Mouse (Mus musculus) liver, adult 2 months (tissue): ENCODE results near the gene Hook2. TPM values are rescaled to one million over a fixed set of nuclear protein-coding genes. Genes with fewer than 3 reads are reported as not detected.

Source experiments
- DNase-seq: peaks from one replicate; pipeline ENCODE4 v3.0.0-alpha.2; 2011; ENCODE audit warnings: low read depth, low spot score; ENCODE audit errors: extremely low read depth
- H3K27ac ChIP-seq: fragments of 200-500 bp; replicated peaks from 2 replicates; pipeline ENCODE4 v1.5.1; 2012; ENCODE audit warnings: low read depth, mild to moderate bottlenecking, control low read depth, inconsistent platforms, low read length; ENCODE audit not compliant: insufficient read depth
- H3K27me3 ChIP-seq: fragments of 200-500 bp; 2 replicates; pipeline ENCODE4 v1.6.1; 2012; ENCODE audit warnings: mild to moderate bottlenecking, moderate library complexity, low read length, inconsistent platforms; ENCODE audit not compliant: control insufficient read depth, insufficient read depth
- H3K36me3 ChIP-seq: fragments of 200-500 bp; 2 replicates; pipeline ENCODE4 v1.6.1; 2012; ENCODE audit warnings: low read length, inconsistent platforms; ENCODE audit not compliant: control insufficient read depth, insufficient read depth
- H3K4me1 ChIP-seq: fragments of 200-500 bp; 2 replicates; pipeline ENCODE4 v1.6.1; 2011; ENCODE audit warnings: low read length; ENCODE audit not compliant: control insufficient read depth, insufficient read depth
- H3K4me3 ChIP-seq: fragments of 200-500 bp; 2 replicates; pipeline ENCODE4 v1.5.1; 2011; ENCODE audit warnings: low read depth, mild to moderate bottlenecking, control low read depth, low read length, moderate library complexity; ENCODE audit not compliant: insufficient read depth
- H3K79me2 ChIP-seq: fragments of 200-500 bp; 2 replicates; pipeline ENCODE4 v1.6.1; 2012; ENCODE audit warnings: inconsistent platforms, mild to moderate bottlenecking, low read length, moderate library complexity; ENCODE audit not compliant: control insufficient read depth, insufficient read depth
- H3K9ac ChIP-seq: fragments of 200-500 bp; 2 replicates; pipeline ENCODE4 v1.6.1; 2012; ENCODE audit warnings: low read depth, mild to moderate bottlenecking, control low read depth, inconsistent platforms, low read length
- CTCF ChIP-seq: fragments of 200-500 bp; IDR thresholded peaks from 2 replicates; pipeline ENCODE4 v1.5.1; 2011; ENCODE audit warnings: low read depth, low read length, control low read depth
- POLR2A ChIP-seq: fragments of 200-500 bp; IDR thresholded peaks from 2 replicates; pipeline ENCODE4 v1.6.1; 2011; ENCODE audit warnings: low read length, control low read depth; ENCODE audit not compliant: insufficient read depth; ENCODE audit errors: extremely low read depth
- WGBS: fragments of 180-500 bp; shearing (Covaris S2); methylation state at CpG from one replicate; pipeline ENCODE4 v1.1.7; 2018; 5-methylcytosine and 5-hydroxymethylcytosine counted together
- polyA plus RNA-seq: library from polyadenylated mRNA; depleted of rRNA; stranded (reverse); fragments of >200 nt; gene quantifications from 2 replicates; pipeline ENCODE4 v1.2.3, GENCODE M21; 2012
- total RNA-seq: library from RNA; depleted of rRNA; stranded (reverse); fragments of >200 nt; gene quantifications from 2 replicates; pipeline ENCODE4 v1.2.3, GENCODE M21; 2014

Hook2 gene
- total and polyA plus RNA-seq, 2 experiments = 12.4 to 12.5 TPM

GRCm38 (mm10) chr8:84978248-84978940 lies 12.0 kb upstream of the Hook2 start, which contains the start of gene Junb:
Junb (minus strand) TSS chr8:84978718.
- peak; percentile 100 for TF ChIP-seq POLR2A
- no peak for TF ChIP-seq CTCF
- H3K27me3 ChIP-seq = no peaks in the 10 kb centered on the region
- peaks cover 22% of the 10 kb centered on the region for H3K4me1 ChIP-seq
- peak; percentile 87 for DNase-seq
- under 1% methylated on average over 63 of the region's 63 CpGs for WGBS
- H3K27ac ChIP-seq = peak within 1 kb of the TSS; percentile 99
- peaks cover 10% of the 10 kb centered on the region; the same call in 1 of the 2 replicates for H3K79me2 ChIP-seq
- H3K4me3 ChIP-seq = peak within 1 kb of the TSS; percentile 93
- no peaks in the 10 kb centered on the region for H3K36me3 ChIP-seq
- peak within 1 kb of the TSS; percentile 92 for H3K9ac ChIP-seq

GRCm38 (mm10) chr8:84979599-84980421 lies 10.6 kb upstream of the Hook2 start:
- Histone ChIP-seq H3K27me3 (no peaks in the 10 kb centered on the region), H3K4me1 (peaks cover 20% of the 10 kb centered on the region), H3K27ac (peak overlapping the region; percentile 99), H3K79me2 (peaks cover 10% of the 10 kb centered on the region; the same call in 1 of the 2 replicates), H3K9ac (peak overlapping the region; percentile 77), H3K36me3 (no peaks in the 10 kb centered on the region), H3K4me3 (peak overlapping the region; percentile 59)
- 2% methylated on average over 39 of the region's 42 CpGs for WGBS
- peak; percentile 92 for DNase-seq
- TF ChIP-seq CTCF (no peak), POLR2A (0 out of 2 replicates have a peak, but pooled peaks have one; percentile 28)

- Histone ChIP-seq H3K27ac (peak overlapping the region; percentile 99), H3K4me3 (no peak overlapping the region), H3K79me2 (peaks cover 10% of the 10 kb centered on the region; the same call in 1 of the 2 replicates), H3K4me1 (peaks cover 14% of the 10 kb centered on the region), H3K36me3 (no peaks in the 10 kb centered on the region), H3K9ac (peak overlapping the region; percentile 45), H3K27me3 (no peaks in the 10 kb centered on the region)
- DNase-seq = peak; percentile 55
- WGBS = 18% methylated on average over 11 of the region's 11 CpGs
- no peak for TF ChIP-seq CTCF
- no peak for TF ChIP-seq POLR2A
These were observed 9.6 kb upstream of the Hook2 start for GRCm38 (mm10) chr8:84980622-84981358.

- H3K27ac ChIP-seq = no peak overlapping the region
- H3K4me1 ChIP-seq = peaks cover 18% of the 10 kb centered on the region
- no peak for TF ChIP-seq CTCF
- TF ChIP-seq POLR2A = no peak
- peaks cover 10% of the 10 kb centered on the region; the same call in 1 of the 2 replicates for H3K79me2 ChIP-seq
- 84% methylated on average over 15 of the region's 15 CpGs for WGBS
- H3K36me3 ChIP-seq = no peaks in the 10 kb centered on the region
- no peak overlapping the region for H3K4me3 ChIP-seq
- no peaks in the 10 kb centered on the region for H3K27me3 ChIP-seq
- no peak for DNase-seq
- no peak overlapping the region for H3K9ac ChIP-seq
These were observed 8.5 kb upstream of the Hook2 start for GRCm38 (mm10) chr8:84981644-84982498.
